Mouse (Mus musculus): ENCODE measurements around the gene Eno2. TPM values are rescaled to one million over a fixed set of nuclear protein-coding genes. Genes with fewer than 3 reads are reported as not detected.
"Not testable (repeated sequence)": the region's sequence is repeated elsewhere in the genome, so short reads cannot be mapped to it uniquely, and the experiment has no call there.

Eno2 gene
- polyA plus RNA-seq, 1 experiment, result 5.8 TPM

GRCm38 (mm10) chr6:124806446-124807140 is 37.1 kb upstream of the Eno2 start:
- Histone ChIP-seq H3K9me3 (no peaks in the 10 kb centered on the region), H3K4me3 (replicated peaks) (peak overlapping the region; percentile 92), H3K27me3 (replicated peaks) (no peaks in the 10 kb centered on the region), H3K36me3 (replicated peaks; ENCODE audit: low read length) (peaks cover 19% of the 10 kb centered on the region), H3K4me1 (peaks cover 67% of the 10 kb centered on the region)
- TF ChIP-seq GATA1 (IDR thresholded peaks at IDR 0.05; ENCODE audit: borderline replicate concordance, low read length), result no peak
- TF ChIP-seq FLI1 (IDR thresholded peaks at IDR 0.05; ENCODE audit: low read length), result no peak

GRCm38 (mm10) chr6:124805341-124806321 is 36.2 kb upstream of the Eno2 start:
- Histone ChIP-seq H3K27me3 (replicated peaks) (no peaks in the 10 kb centered on the region), H3K9me3 (no peaks in the 10 kb centered on the region), H3K4me3 (replicated peaks) (peak overlapping the region; percentile 92), H3K4me1 (peaks cover 57% of the 10 kb centered on the region), H3K36me3 (replicated peaks; ENCODE audit: low read length) (peaks cover 11% of the 10 kb centered on the region)
- TF ChIP-seq FLI1 (IDR thresholded peaks at IDR 0.05; ENCODE audit: low read length), result no peak
- no peak for TF ChIP-seq GATA1 (IDR thresholded peaks at IDR 0.05; ENCODE audit: borderline replicate concordance, low read length)

DNA sequence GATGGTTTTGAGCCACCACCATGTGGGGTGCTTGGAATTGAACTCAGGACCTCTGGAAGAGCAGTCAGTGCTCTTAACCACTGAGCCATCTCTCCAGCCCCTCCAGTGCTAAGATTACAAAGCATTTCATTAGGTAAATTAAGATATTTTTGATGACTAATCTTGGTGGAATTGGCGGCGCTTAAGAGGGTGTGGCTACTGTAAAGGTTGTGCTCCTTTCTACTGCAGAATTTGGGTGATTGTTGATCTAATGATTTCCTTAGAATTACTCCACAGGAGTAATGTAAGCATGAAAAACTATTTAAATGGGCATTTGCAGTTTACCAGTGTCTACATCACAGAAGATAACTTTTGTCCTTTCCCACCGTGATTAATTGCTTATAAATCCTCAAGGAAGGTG is 34.9 kb upstream of the Eno2 start:
- Histone ChIP-seq H3K4me1 (peaks cover 44% of the 10 kb centered on the region), H3K9me3 (no peaks in the 10 kb centered on the region), H3K4me3 (replicated peaks) (no peak overlapping the region), H3K27me3 (replicated peaks) (no peaks in the 10 kb centered on the region), H3K36me3 (replicated peaks; ENCODE audit: low read length) (no peaks in the 10 kb centered on the region)
- TF ChIP-seq FLI1 (IDR thresholded peaks at IDR 0.05; ENCODE audit: low read length), result no peak
- TF ChIP-seq GATA1 (IDR thresholded peaks at IDR 0.05; ENCODE audit: borderline replicate concordance, low read length), result no peak

- H3K4me3 ChIP-seq (replicated peaks); H3K36me3 ChIP-seq (replicated peaks; ENCODE audit: low read length); H3K9me3 ChIP-seq; H3K27me3 ChIP-seq (replicated peaks): not testable (repeated sequence)
- peaks cover 38% of the 10 kb centered on the region for H3K4me1 ChIP-seq
Observed at GRCm38 (mm10) chr6:124803691-124804090, 34.2 kb upstream of the Eno2 start.

- Histone ChIP-seq H3K36me3 (replicated peaks; ENCODE audit: low read length) (no peaks in the 10 kb centered on the region), H3K27me3 (replicated peaks) (no peaks in the 10 kb centered on the region), H3K4me1 (peaks cover 32% of the 10 kb centered on the region), H3K4me3 (replicated peaks) (no peak overlapping the region), H3K9me3 (no peaks in the 10 kb centered on the region)
- TF ChIP-seq FLI1 (IDR thresholded peaks at IDR 0.05; ENCODE audit: low read length) (no peak), GATA1 (IDR thresholded peaks at IDR 0.05; ENCODE audit: borderline replicate concordance, low read length) (no peak)
Observed at GRCm38 (mm10) chr6:124803061-124803460, 33.6 kb upstream of the Eno2 start.

DNA sequence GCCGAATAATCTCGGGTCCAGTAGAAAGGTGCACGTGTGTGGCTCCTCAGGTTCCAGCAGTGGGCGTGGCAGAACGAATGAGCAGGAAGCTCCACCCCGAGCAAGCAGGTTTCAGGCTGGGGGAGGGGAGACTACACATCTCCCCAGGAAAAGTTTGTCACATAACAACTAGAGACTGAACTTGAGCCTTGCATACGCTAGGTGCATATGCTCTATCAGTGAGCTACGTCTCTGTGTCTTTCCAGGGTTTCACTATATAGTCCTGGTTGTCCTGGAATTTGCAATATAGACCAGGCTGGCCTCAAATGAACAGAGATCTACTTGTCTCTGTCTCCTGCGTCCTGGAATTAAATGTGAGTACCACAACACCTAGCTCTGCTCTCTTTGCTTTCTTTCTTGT is 32.9 kb upstream of the Eno2 start:
- H3K36me3 ChIP-seq (replicated peaks; ENCODE audit: low read length); H3K4me3 ChIP-seq (replicated peaks); H3K9me3 ChIP-seq: not testable (repeated sequence)

GRCm38 (mm10) chr6:124796200-124796599 is 26.7 kb upstream of the Eno2 start:
- H3K9me3 ChIP-seq, result no peaks in the 10 kb centered on the region
- TF ChIP-seq GATA1 (IDR thresholded peaks at IDR 0.05; ENCODE audit: borderline replicate concordance, low read length) (no peak), FLI1 (IDR thresholded peaks at IDR 0.05; ENCODE audit: low read length) (no peak)
- H3K27me3 ChIP-seq (replicated peaks), result peaks cover 4% of the 10 kb centered on the region
- no peaks in the 10 kb centered on the region for H3K4me1 ChIP-seq
- no peak overlapping the region for H3K4me3 ChIP-seq (replicated peaks)
- no peaks in the 10 kb centered on the region for H3K36me3 ChIP-seq (replicated peaks; ENCODE audit: low read length)

More for the DNA sequence above, 32.9 kb upstream of the Eno2 start:
- not testable (repeated sequence) for H3K27me3 ChIP-seq (replicated peaks)
- peaks cover 25% of the 10 kb centered on the region for H3K4me1 ChIP-seq

DNA sequence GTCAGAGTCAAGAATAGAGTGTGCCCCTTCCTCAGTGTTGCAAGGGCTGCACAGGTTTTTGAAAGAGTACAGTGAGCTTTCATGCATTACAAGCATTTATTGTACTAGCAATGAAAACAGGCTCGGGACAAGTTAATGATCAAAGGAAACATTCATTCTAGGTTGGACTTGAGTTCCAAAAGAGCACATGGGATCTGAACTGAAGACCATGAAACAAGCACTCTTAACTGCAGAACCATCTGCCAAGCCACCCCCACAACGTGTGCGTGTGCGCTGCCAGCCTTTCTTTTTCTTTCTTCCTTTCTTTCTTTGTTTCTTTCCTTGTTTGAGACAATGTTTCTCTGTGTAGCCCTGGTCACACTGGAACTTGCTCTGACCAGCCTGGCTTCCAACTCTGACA is 26.3 kb upstream of the Eno2 start:
- Histone ChIP-seq H3K27me3 (replicated peaks) (peaks cover 4% of the 10 kb centered on the region), H3K4me3 (replicated peaks) (no peak overlapping the region), H3K4me1 (no peaks in the 10 kb centered on the region), H3K9me3 (no peaks in the 10 kb centered on the region), H3K36me3 (replicated peaks; ENCODE audit: low read length) (no peaks in the 10 kb centered on the region)
- TF ChIP-seq FLI1 (IDR thresholded peaks at IDR 0.05; ENCODE audit: low read length), result no peak

DNA sequence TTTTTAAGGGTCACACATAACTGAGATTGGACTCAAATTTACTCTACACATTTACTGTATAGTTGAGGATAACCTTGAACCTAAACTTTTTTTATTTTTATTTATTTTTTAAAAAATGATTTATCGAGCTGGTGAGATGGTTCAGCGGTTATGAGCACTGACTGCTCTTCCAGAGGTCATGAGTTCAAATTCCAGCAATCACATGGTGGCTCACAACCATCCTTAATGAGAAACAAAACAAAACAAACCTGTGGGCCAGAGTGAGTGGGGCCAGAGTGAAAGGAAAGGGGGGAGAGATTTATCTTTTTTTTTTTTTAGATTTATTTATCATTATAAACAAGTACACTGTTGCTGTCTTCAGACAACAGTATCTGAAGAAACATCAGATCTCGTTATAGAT is 22.4 kb upstream of the Eno2 start:
- no peak for TF ChIP-seq FLI1 (IDR thresholded peaks at IDR 0.05; ENCODE audit: low read length)
- no peak for TF ChIP-seq GATA1 (IDR thresholded peaks at IDR 0.05; ENCODE audit: borderline replicate concordance, low read length)
- Histone ChIP-seq H3K27me3 (replicated peaks) (peaks cover 4% of the 10 kb centered on the region), H3K4me3 (replicated peaks) (no peak overlapping the region), H3K9me3 (no peaks in the 10 kb centered on the region), H3K36me3 (replicated peaks; ENCODE audit: low read length) (no peaks in the 10 kb centered on the region), H3K4me1 (peaks cover 3% of the 10 kb centered on the region)

GRCm38 (mm10) chr6:124790121-124790520 is 20.6 kb upstream of the Eno2 start:
- Histone ChIP-seq H3K4me1 (peaks cover 6% of the 10 kb centered on the region), H3K27me3 (replicated peaks) (peaks cover 4% of the 10 kb centered on the region), H3K36me3 (replicated peaks; ENCODE audit: low read length) (no peaks in the 10 kb centered on the region), H3K4me3 (replicated peaks) (no peak overlapping the region), H3K9me3 (no peaks in the 10 kb centered on the region)
- TF ChIP-seq FLI1 (IDR thresholded peaks at IDR 0.05; ENCODE audit: low read length) (no peak), GATA1 (IDR thresholded peaks at IDR 0.05; ENCODE audit: borderline replicate concordance, low read length) (no peak)
